Mouse (Mus musculus): ENCODE data around the gene Foxc1.

Foxc1 gene

DNA sequence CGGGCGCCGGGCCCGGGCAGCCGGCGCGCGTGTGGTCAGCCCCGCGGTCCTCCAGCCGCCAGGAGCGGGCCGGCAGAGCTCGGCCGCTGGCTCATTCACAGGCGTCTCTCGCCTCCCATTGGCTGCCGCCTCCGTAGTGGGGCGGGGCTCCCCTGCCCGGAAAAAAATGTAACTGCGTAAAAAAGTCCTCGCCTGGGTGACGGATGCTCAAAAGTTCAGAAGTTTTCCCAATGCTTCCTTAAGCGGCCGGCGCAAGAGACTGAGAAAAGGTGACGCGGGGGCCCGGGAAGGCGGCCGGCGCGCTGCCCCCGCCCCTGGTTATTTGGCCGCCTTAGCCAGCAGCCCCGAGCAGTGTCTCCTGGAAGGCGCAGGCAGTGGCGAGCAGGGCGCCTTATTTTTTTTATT lies at the start of gene Foxc1:
TSS of gene Foxc1 (plus strand) at position 206 of the 405 bp plus-strand sequence.
- peak; percentile 54 to 64 for DNase-seq

DNA sequence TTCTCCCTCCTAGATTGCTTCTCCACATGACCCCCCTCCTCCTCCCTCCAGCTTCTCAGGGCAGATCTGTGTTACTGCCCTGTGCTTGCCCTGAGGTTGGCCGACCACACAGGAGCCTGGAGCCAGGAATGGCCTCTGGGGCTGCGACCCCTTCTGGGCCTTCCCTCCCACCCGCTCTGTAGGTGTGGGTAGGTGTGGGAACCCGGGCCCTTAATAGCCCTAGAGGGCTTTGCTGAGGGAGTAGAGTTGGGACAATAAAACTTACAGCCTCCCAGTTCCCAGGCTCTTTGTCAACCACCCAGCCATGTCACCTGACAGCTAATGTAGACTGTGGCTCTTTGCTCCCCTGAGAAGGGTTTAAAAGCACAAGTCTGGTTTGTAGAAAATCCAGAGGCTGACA lies 46.0 kb upstream of the Foxc1 start:
- no peak for DNase-seq

DNA sequence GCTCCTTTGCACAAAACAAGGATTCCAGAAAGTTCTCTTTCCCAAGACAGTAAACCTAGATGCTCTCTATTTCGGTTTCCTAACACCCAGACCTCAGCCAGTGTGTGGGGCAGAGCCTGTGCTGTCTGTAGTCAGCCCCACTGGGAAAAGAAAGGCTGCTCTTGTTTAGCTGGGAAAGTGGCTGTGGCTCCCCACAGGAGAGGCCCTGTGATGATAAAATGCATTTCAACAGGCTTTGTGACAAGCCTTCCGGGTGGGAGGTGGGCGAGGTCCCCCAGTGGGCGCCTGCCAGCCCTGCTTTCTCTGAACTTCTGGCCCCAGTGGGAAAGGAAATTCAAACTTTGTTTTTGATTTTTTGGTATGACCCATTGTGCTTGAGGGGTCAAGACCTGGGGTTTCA lies 45.4 kb upstream of the Foxc1 start:
- DNase-seq, result no peak

DNA sequence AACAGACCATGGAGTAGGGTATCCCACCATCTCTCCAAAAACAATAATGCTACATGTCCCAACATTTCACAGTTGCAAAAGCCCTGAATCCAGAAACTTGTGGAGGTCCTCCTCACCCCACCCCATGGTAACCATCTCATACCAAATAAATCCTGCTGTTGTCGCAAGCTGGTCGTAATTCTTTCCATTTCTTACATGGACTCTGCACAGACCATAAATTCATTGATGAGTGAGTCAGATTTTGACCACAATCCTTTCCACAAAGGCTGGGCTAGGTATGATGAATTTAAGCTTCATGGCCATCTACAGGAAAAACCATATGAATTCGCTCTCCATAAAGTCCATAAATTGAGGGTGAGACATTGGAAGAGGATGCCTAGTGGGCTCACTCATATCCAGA lies 42.0 kb upstream of the Foxc1 start:
- no peak for DNase-seq

DNA sequence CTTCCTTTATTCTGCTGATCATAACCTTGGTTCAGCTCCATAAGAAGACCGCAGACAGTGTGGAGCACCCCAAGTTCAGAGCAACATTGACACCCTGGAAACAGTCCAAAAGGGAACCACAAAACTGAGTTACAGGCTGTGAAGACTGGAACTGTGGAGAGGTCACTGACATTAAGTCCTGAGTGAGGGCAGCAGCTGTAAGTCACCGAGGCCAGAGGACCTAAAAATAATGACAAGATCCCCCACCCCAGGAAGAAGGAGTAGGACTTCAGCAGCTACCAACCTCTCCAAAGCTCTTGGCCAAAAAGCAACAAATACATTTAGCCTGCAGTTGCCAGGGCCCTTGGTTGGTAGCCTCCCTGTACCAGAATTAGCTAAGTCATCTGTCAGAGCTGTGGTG lies 40.9 kb upstream of the Foxc1 start:
- no peak for DNase-seq

DNA sequence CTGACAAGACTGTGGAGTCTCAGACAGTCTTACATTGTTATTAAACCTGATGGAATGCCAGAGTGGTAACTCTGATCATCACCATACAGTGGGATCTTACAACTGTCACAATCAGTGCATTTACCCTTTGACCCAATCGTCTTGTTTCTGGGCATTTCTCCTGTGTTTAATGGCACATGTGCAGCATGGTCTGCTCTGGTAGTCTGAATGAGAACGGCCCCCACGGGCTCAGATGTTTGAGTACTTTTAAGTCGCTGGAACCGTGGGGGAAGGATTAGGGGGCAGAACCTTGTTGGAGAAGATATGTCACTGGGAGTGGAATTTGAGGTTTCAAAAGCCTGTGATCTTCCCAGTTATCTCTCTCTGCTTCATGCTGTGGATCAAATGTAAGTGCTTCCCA lies 33.6 kb upstream of the Foxc1 start:
- no peak for DNase-seq

DNA sequence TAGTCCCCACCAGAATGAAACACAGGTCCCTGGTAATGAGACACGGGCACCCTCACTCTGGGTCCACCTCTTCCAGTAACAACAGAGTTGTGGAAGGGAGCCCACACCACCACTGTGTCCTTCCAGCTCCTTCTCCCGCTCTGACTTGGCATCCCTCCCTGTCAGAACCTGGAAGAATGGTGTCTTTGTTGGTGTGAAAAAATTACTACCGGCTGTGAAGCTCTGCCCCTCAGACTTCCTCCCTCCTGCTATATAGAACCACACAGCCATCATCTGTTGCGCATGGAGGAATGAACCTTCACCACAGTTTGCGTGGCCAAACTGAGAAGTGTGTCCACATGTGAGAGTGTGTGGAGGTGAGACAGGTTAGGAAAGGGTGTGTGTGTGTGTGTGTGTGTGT lies 30.7 kb upstream of the Foxc1 start:
- no peak for DNase-seq

DNA sequence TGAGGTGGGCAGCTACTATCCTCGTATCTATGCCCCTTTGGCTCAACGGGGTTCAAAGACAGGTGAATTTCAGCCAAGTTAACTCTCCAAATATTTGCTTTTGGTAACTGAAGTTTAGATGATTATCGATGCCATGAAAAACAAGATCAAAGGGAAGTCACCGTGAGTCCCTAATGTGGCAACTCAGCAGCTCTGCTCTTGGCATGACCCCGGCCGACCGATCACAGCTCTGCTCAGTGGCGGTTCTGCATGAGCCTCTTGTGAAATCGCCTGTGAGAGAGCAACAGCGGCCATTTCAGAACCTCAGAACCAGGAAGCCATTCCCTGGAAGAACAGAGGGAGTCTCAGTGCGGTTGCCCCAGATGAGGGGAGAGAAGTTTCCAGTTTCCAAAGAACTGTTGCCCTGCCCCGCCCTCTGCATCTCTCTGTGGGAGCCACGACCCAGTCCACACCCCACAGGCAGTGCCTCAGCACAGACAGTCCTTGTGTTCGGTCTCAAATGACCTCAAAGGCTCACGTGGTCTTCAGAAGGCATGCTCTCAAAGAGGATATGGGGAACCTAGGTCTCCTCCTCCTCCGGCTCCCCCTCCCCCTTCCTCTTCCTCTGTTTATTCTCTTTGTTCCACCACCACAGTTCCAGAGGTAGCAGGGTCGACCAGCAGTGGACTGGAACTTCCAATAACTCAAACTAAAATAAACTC lies 27.0 kb upstream of the Foxc1 start:
- no peak for DNase-seq

DNA sequence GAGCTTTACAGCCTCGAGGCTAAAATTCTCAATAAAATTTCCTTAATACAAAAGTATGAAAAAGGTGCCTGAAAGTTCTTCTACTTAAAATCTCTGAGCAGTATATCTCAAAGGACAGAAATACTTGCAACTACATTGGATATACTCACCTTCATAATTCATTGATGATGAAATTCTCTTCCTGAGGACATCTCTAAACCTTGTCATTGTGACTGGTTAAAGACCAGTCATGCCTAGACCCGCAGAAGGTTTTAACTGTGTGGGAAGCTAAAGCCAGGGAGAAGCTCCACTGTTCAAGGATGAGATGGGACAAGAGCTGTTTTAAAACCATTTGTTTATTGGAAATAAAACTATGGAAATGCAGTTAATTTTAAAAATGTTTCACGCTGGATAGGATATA lies 26.1 kb upstream of the Foxc1 start:
- no peak for DNase-seq

DNA sequence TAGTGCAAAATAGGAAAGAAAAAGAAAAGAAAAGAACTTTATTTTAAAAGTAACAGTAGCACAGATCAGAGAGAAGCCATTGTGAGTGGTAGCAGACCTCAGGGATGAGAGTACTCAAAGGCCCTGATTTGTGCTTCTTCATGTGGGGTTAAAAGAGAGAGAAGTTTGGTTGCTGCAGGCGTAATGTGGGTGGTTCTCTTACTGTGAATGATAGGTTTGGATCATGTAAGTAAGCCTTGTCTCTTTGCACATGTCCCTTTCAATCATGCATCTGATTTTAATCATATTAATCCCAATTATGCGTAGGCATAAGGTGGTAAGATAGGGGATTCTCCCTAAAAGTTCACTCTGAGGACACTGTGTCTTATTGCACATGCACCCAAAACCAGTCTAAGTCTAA lies 24.4 kb upstream of the Foxc1 start:
- no peak for DNase-seq

DNA sequence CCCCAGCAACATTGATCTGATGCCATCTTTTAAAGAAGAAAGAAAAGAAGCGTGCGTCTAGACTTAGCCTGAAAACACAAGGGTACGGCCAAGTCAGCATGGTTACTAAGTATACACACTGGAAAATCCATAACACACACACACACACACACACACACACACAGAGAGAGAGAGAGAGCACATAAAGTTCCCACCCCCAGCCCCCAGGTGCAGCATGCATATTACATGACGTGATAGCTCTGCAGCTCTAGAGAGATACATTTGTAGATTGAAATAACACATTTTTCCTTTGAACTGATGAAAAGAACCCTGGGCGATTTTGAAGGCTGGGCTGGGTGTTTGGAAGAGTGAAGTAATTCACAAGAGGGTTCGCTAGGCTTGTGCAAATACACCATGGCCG lies 21.7 kb upstream of the Foxc1 start:
- no peak for DNase-seq

DNA sequence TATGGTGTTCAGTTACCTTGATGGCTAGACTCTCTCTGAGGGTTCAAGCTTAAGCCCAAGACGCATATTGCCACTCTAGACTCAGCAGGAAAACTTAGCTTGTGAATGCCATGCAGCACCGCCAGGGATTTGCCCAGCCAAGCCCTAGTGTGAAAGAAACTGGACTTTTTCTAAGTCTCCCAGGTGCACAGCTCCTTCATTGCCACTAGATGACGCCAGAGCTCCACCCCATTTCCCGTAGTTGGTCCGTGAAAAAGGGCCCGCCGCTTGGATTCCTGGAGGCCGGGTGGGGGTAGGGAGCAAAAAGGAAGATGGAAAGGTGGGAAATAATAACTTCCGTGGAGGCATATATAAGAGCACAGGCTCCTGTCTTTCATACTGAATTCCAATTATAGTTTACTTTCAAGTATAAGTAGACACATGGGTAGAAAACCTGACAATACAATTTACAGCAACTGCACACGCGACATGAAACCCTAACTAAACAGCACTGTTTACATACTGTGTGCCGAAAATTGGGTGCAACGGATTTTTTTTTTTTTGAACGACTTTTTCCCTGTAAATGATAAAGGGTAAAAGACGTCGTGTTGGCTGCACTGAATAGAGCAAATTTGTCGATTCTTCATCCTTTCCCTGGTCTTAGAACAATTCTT lies 13.8 kb upstream of the Foxc1 start:
- DNase-seq, result peak; percentile 54 to 69

DNA sequence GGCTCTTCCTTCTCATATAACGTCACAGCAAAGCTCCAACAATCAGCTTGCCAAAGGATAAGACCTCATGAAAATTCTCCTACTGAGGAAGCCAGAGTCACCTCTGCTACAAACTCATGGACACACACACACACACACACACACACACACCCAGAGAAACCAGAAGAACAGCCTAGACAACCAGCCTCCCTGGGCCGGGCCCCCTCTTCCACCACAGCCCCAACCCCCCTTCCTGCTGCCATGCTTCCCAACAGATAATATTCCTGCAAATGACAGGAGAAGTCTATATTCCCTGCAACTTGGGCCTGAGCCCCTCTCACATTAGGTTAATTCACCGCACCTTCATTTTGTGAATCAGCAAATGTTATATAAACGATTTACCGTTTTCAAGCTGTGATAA lies 13.3 kb upstream of the Foxc1 start:
- no peak for DNase-seq

DNA sequence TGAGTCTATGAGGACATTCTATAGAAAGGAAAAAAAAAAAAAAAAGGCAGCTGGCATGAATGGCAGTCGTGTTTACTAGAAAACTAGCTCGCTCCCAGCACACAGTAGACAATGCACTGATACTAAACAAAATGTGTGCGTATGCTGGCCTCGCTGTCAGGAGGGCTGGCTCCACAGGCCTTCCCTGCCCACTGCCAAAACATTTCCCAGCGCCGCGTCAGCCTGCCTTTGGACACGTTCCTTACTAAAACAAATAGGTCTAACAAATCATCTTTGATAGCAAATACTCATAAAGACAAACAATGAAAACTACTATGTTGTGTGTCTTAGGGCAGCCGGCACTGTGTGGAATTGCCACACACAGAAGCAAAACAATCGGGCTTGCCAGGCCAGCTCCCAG lies 9.1 kb upstream of the Foxc1 start:
- DNase-seq, result peak; percentile 30 to 39

DNA sequence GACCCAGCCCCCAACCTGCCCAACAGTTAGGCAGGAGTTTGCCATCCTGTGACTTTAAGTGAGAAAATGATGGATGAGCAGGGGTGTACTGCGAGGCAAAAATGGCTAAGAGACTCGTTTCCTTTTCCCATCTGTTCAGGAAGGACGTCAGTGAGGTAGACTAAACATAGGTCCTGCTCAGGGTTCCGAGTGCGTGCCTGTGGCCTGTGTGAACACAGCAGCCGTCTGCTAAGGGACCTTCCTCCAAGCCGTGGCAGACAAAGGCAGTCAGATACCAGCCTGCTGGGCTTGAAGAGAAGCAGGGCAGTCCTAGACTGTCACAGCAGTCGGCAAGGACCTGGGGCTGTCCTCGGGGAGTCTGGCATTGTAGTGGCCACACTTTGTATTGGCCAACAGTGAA lies 8.4 kb upstream of the Foxc1 start:
- no peak for DNase-seq

DNA sequence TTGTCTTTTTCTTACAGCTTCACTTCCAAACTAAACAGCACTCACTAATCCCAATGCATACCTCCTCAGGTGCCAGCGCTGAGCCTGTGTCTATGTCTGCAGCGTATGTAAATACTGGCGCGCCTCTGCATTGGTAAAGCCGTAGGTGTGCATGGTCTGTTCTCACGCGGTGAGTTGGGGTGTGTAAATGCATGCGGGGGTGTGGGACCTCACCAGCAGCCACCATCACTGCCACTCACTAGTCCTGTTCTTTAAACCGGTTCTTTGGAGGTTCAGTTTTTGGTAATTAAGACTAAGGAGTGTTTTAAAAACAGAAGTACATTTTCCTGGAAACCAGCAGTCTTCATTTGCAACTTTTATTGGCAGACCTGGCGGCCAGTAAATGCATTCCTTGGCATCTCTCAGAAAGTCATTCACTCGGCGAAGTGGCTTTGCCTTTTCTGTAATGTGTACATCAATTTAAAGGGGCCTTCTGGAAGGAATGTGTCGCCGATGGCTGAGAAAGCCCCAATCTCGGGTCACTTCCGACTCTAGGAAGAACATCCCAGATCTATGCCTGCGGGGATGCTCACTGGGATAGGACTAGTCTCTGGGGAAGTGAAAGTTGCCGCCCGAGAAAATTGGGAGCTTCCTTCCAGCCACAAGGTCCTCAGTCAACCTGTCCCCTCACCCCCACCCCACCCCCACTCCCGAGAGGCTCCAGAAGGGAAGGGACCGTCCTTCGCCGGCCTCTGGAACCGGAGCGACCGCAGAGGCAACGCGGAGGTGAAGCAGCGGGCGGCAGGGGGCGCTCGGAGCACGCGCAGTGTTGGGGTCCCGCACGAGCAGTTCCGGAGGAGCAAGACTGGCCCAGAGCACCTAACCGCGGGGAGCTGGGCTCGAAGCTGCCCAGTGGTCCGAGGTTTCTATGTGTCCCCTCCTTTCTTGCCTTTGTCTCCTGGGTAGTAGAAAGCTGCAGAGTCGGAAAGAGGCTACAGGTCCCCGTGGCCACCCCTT lies 5.6 kb upstream of the Foxc1 start:
- DNase-seq, result peak; percentile 87 to 93

DNA sequence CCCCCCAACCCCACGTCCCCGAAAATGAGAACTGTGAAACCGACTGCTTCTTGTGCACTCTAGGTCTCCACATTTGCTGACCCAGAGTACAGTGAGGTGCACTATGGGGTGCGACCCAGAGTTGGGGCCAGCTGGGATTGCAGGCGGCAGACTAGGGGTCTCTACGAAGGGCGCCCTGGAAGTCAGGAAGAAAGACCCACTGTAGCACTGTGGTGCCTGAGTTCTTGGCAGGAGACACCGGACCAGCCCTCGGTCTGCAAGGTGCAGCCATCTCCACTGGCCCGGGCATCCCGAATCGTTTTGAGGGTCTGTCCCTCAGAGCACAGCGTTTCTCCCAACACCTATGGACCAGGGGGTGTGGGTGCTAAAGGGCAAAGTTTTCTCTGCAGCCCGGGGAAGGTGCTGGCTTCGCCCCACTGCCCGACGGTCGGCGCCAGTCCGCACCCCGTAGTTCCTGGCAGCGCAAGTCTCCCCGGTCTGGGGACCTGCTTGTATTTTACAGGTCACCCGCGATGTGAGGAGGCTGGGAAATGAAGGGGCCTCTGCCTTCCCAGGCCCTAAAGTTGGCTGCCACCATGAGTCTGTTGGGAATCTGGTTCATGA lies 4.6 kb upstream of the Foxc1 start:
- DNase-seq, result peak in 1 of 2 experiments; percentile 25

DNA sequence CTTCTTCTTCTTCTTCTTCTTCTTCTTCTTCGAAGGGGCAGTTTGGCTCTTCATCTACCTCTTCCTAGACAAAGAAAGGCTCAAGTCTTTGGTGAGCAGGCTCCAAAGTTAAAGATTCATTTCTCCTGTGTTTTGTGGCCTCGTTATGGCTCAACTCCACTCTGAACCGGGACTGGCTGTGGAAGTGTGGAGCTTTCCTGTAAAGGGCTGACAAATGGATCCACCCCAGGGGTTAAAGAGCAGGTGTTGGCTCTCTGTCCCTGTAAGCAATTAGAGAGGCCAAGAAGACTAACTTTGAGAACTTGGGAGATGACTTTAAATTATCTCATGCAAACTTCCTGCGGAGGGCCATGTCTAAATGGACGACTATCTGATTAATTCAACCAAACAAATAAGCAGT lies 4.0 kb upstream of the Foxc1 start:
- no peak for DNase-seq

DNA sequence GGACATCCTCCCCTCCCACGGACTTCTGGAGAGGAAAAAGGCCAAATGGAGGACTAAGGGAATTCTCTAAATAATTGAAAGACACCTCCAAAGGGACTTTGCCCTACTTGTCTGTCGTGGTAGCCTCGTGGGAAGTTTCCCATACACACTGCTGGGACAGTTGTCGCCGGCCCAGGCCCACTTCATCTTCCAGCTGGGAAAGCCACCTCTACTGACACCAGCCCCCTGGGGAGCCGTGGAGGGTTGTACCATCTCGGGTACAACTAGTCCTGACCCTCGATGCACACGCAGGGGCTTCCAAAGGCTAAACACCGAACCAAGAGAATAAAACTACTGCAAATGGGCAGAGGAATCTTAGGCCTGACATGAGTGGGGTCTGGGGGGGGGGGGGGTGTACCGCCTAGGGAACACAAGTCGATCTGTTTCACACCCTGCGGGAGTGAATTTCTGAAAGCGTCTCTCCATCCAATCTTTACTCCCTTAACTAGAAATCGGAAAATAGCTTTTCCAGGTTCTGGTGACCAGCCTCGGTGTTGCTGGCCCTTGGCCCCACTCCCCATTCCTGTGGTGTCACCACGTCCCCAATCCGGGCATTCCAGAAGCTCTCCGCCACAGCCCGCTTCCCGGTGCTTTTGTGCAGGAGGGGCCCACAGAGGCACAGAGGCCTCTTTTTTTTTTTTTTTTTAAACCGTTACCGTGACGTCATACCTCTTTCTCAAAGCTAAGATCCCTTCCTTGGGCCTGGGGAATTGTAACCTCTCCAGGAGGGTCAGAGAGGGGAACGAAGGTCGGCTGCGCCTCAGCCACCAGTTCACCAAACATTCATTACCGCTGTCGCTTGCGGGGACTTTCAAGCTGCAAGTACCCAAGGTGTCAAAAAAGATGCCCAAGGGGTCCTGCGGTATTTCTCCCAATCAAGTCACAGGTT lies 3.0 kb upstream of the Foxc1 start:
- DNase-seq, result no peak

DNA sequence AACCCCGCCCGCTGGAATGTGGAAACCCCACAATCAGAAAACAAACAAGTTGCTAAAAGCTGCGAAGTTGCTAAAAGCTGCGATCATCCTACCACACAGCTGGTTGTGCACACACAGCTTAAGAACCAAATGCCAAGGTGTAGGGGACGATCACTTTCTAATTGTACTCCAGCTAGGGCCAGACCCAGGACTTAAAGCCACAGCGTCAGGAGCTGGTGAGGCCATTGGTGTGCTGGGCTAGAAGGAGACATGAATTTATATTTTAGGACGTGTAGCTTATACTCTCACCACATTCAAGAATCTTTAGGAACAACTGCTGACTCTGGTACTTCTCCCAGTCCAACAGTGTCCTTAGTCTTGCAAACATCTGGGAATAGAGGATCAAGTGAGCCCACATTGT lies 1.9 kb upstream of the Foxc1 start:
- DNase-seq, result no peak

DNA sequence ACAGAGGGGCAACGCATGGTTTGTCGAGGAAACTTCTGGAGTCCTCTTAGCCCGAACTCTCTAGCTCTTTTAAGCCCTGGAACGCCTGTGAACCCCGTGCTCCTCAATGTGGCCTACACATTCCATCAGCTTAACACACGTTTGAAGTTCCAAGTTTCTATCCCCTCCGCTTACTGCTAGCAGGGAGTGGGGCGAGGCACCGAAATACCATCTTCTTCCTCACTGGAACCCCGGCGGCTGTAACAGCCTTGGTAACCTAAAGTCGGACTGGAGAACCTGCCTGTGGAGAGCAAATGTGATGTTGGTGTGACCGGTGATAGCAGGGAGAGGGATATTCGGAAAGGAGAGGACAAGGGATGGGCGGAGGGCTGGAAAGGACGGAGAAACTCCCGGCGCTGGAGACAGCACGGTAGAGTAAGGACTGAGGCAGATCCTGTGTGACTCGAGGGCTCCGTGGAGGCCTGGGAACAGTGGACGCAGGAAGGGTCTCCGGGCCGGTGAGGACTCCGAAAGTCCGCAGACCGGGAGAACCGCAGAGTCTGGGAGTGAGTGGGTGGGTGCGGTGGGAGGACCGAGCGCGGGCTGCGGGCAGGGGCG lies 504 bp upstream of the Foxc1 start:
- peak in 1 of 2 experiments; percentile 24 for DNase-seq

Data from cerebellum, postnatal 25 days (tissue).